In genomic region chr11:96034116-96034515, GRCm38 (mm10) we compare ENCODE assay signal across 8 mouse cellular contexts. TPM values are rescaled to one million over a fixed set of nuclear protein-coding genes. Genes with fewer than 3 reads are reported as not detected.
DNase-seq lines count a peak whose midpoint lies in the region; ATAC-seq and TF ChIP-seq lines count a peak whose summit lies in the region.

No protein-coding gene starts in this region.

- peak overlapping the region; percentile 81 for H3K4me3 ChIP-seq in heart, embryonic 16.5 days (ENCODE audit: low read length)
- H3K4me3 ChIP-seq in MEL (ENCODE audit: control insufficient read depth in 1 of 2, insufficient read depth in 1 of 2, low read depth in 2 of 2, low read length in 2 of 2): peak overlapping the region; percentile 75 to 76
- peak overlapping the region; percentile 86 for H3K4me3 ChIP-seq in hindbrain, embryonic 12.5 days
- peak overlapping the region; percentile 77 for H3K4me3 ChIP-seq in midbrain, embryonic 13.5 days (replicated peaks)

- peak overlapping the region; percentile 82; the same call in 1 of the 2 replicates for H3K9ac ChIP-seq in heart, embryonic 16.5 days (ENCODE audit: low read length)
- H3K9ac ChIP-seq in MEL (ENCODE audit: control insufficient read depth, low read depth, low read length, poor library complexity, severe bottlenecking): peak overlapping the region; percentile 83
- no peak overlapping the region; the same call in 1 of the 2 replicates for H3K9ac ChIP-seq in hindbrain, embryonic 12.5 days
- no peak overlapping the region; the same call in 1 of the 2 replicates for H3K9ac ChIP-seq in midbrain, embryonic 13.5 days (replicated peaks)

- H3K4me2 ChIP-seq in heart, embryonic 16.5 days (ENCODE audit: low read depth, low read length): peak overlapping the region; percentile 77
- peak overlapping the region; percentile 97 for H3K4me2 ChIP-seq in hindbrain, embryonic 12.5 days (replicated peaks)
- peak overlapping the region; percentile 96 for H3K4me2 ChIP-seq in midbrain, embryonic 13.5 days (replicated peaks)

- TF ChIP-seq CTCF in MEL (IDR thresholded peaks at IDR 0.05 in 2 of 3, conservative IDR thresholded peaks at IDR 0.05 in 1 of 3; ENCODE audit: control insufficient read depth in 1 of 3, insufficient read depth in 1 of 3, low read depth in 2 of 3, low read length in 3 of 3, poor library complexity in 1 of 3, severe bottlenecking in 1 of 3): no peak

- no peaks in the 10 kb centered on the region for H3K27me3 ChIP-seq in heart, embryonic 16.5 days (ENCODE audit: control insufficient read depth, insufficient read depth, low read length)
- H3K27me3 ChIP-seq in MEL (ENCODE audit: control insufficient read depth in 1 of 2, insufficient read depth in 2 of 2, low read length in 2 of 2): no peaks in the 10 kb centered on the region
- peaks cover 6% of the 10 kb centered on the region; the same call in 1 of the 2 replicates for H3K27me3 ChIP-seq in hindbrain, embryonic 12.5 days
- no peaks in the 10 kb centered on the region for H3K27me3 ChIP-seq in midbrain, embryonic 13.5 days

- no peak for TF ChIP-seq EP300 in MEL (IDR thresholded peaks at IDR 0.05; ENCODE audit: low read depth in 1 of 2, low read length in 2 of 2)

- H3K36me3 ChIP-seq in heart, embryonic 16.5 days (ENCODE audit: control insufficient read depth, insufficient read depth): peaks cover 2% of the 10 kb centered on the region; the same call in 1 of the 2 replicates
- peaks cover 4 to 31% of the 10 kb centered on the region in 2 experiments for H3K36me3 ChIP-seq in MEL (ENCODE audit: control insufficient read depth in 1 of 2, insufficient read depth in 2 of 2, low read length in 2 of 2)
- H3K36me3 ChIP-seq in hindbrain, embryonic 12.5 days: peaks cover 13% of the 10 kb centered on the region
- H3K36me3 ChIP-seq in midbrain, embryonic 13.5 days: peaks cover 16% of the 10 kb centered on the region

- DNase-seq in heart, postnatal 36 days: no peak
- DNase-seq in MEL (ENCODE audit: low read depth, low spot score): no peak
- DNase-seq in left cerebral cortex, postnatal 10 days (ENCODE audit: extremely low spot score in 1 of 2, low spot score in 2 of 2): no peak
- DNase-seq in urinary bladder, adult 2 months (ENCODE audit: low spot score): no peak
- DNase-seq in thymus, postnatal 36 days: no peak

- H3K79me2 ChIP-seq in MEL (ENCODE audit: control insufficient read depth, insufficient read depth, low read length, poor library complexity): peaks cover 16% of the 10 kb centered on the region

- peaks cover 7% of the 10 kb centered on the region; the same call in 1 of the 2 replicates for H3K4me1 ChIP-seq in heart, embryonic 16.5 days (ENCODE audit: control insufficient read depth, insufficient read depth, low read length)
- H3K4me1 ChIP-seq in MEL (ENCODE audit: control insufficient read depth in 1 of 2, insufficient read depth in 2 of 2, low read length in 2 of 2): peaks cover 9 to 35% of the 10 kb centered on the region in 2 experiments
- H3K4me1 ChIP-seq in hindbrain, embryonic 12.5 days: peaks cover 17% of the 10 kb centered on the region
- H3K4me1 ChIP-seq in midbrain, embryonic 13.5 days (replicated peaks): peaks cover 25% of the 10 kb centered on the region

- intact Hi-C loops in heart, postnatal 36 days (cut with DNase I): loop anchor here (2.0 to 5.0 kb wide), 3 partner anchors 25 to 43 kb away; partner anchors contain the start of genes Atp5g1 and Ube2z
- intact Hi-C loops in left cerebral cortex, postnatal 10 days (cut with DNase I): no loop called here

- H3K9me3 ChIP-seq in heart, embryonic 16.5 days (replicated peaks; ENCODE audit: control insufficient read depth, low read length): no peaks in the 10 kb centered on the region
- H3K9me3 ChIP-seq in MEL (replicated peaks; ENCODE audit: insufficient read depth, low read length): no peaks in the 10 kb centered on the region
- H3K9me3 ChIP-seq in hindbrain, embryonic 12.5 days (replicated peaks): no peaks in the 10 kb centered on the region
- H3K9me3 ChIP-seq in midbrain, embryonic 13.5 days: no peaks in the 10 kb centered on the region

- H3K27ac ChIP-seq in heart, embryonic 16.5 days (ENCODE audit: low read length): no peak overlapping the region; the same call in 1 of the 2 replicates
- peak overlapping the region; percentile 86 for H3K27ac ChIP-seq in MEL (ENCODE audit: control insufficient read depth, low read depth, low read length)
- H3K27ac ChIP-seq in hindbrain, embryonic 12.5 days: no peak overlapping the region; the same call in 1 of the 2 replicates
- no peak overlapping the region for H3K27ac ChIP-seq in midbrain, embryonic 13.5 days

- TF ChIP-seq RAD21 in MEL (IDR thresholded peaks at IDR 0.05; ENCODE audit: low read depth, low read length): no peak

- 45% methylated on average over 8 of the region's 8 CpGs for WGBS in heart, embryonic 16.5 days
- 52% methylated on average over 8 of the region's 8 CpGs for WGBS in hindbrain, embryonic 12.5 days
- WGBS in midbrain, embryonic 13.5 days: 48% methylated on average over 8 of the region's 8 CpGs

- ATAC-seq in heart, embryonic 16.5 days (replicated peaks; ENCODE audit: extremely low read depth, insufficient read depth, low FRiP score): no peak
- no peak for ATAC-seq in hindbrain, embryonic 12.5 days (ENCODE audit: low FRiP score)
- no peak for ATAC-seq in midbrain, embryonic 13.5 days

- no peak for TF ChIP-seq POLR2A in MEL (IDR thresholded peaks at IDR 0.05; ENCODE audit: control insufficient read depth in 1 of 2, insufficient read depth in 1 of 2, low read depth in 1 of 2, low read length in 2 of 2, poor library complexity in 1 of 2)

TF ChIP-seq in MEL, 35 proteins besides CTCF, POLR2A, EP300 and RAD21 (continues in another document):
- TF ChIP-seq USF1 (IDR thresholded peaks at IDR 0.05; ENCODE audit: low read depth, low read length) (no peak), TCF12 (IDR thresholded peaks at IDR 0.05; ENCODE audit: low read depth, low read length) (no peak), BHLHE40 (IDR thresholded peaks at IDR 0.05; ENCODE audit: borderline replicate concordance, low read depth, low read length) (no peak)

RNA-seq across cellular contexts. Expression of gene Snf8, which starts 0.6 kb away (rescaled TPM):
- 69.3 and 72.0 TPM in 2 replicates for polyA plus RNA-seq in heart, embryonic 16.5 days (2015; fragmentation: Nextera tagmentation; extraction: Ambion mirVana)
- 10 to 100 TPM; 44.1 to 46.2 TPM for total RNA-seq in heart, postnatal 36 days (2021)
- total RNA-seq in MEL (2012; rRNA removed): 135 and 137 TPM in 2 replicates
- 100 to 1,000 TPM in 1 of 2 experiments, not detected in 1; 183 TPM for polyA plus RNA-seq in MEL (2012; ENCODE audit: insufficient read depth in 1 of 2, insufficient read length in 2 of 2, low read depth in 1 of 2, low replicate concordance in 2 of 2, missing spikeins in 1 of 2)
- 115 and 118 TPM in 2 replicates for polyA plus RNA-seq in hindbrain, embryonic 12.5 days (2016; fragmentation: Nextera tagmentation; extraction: Ambion mirVana)
- 133 and 142 TPM in 2 replicates for polyA plus RNA-seq in midbrain, embryonic 13.5 days (2015; fragmentation: Nextera tagmentation; extraction: Ambion mirVana)
- 10 to 100 TPM; 87.1 to 96.3 TPM for total RNA-seq in left cerebral cortex, postnatal 10 days (2021)
- 50.3 and 53.7 TPM in 2 replicates for polyA plus RNA-seq in urinary bladder, adult 2 months (2012; rRNA removed)

RNA-seq across cellular contexts. Expression of gene Gip, which starts 9.8 kb away (rescaled TPM):
- polyA plus RNA-seq in heart, embryonic 16.5 days (2015; fragmentation: Nextera tagmentation; extraction: Ambion mirVana): not detected in 2 replicates
- not detected for total RNA-seq in heart, postnatal 36 days (2021)
- total RNA-seq in MEL (2012; rRNA removed): 3.8 and 5.0 TPM in 2 replicates
- polyA plus RNA-seq in MEL (2012; ENCODE audit: insufficient read depth in 1 of 2, insufficient read length in 2 of 2, low read depth in 1 of 2, low replicate concordance in 2 of 2, missing spikeins in 1 of 2): 1 to 10 TPM in 1 of 2 experiments, not detected in 1; 7.0 TPM
- not detected in 2 replicates for polyA plus RNA-seq in hindbrain, embryonic 12.5 days (2016; fragmentation: Nextera tagmentation; extraction: Ambion mirVana)
- polyA plus RNA-seq in midbrain, embryonic 13.5 days (2015; fragmentation: Nextera tagmentation; extraction: Ambion mirVana): not detected in 2 replicates
- total RNA-seq in left cerebral cortex, postnatal 10 days (2021): not detected
- not detected in 2 replicates for polyA plus RNA-seq in urinary bladder, adult 2 months (2012; rRNA removed)

RNA-seq across cellular contexts. Expression of gene Igf2bp1, which starts 28.4 kb away (rescaled TPM):
- polyA plus RNA-seq in heart, embryonic 16.5 days (2015; fragmentation: Nextera tagmentation; extraction: Ambion mirVana): 21.1 and 24.6 TPM in 2 replicates
- under 1 TPM; 0.08 to 0.17 TPM for total RNA-seq in heart, postnatal 36 days (2021)
- 0.03 and 0.15 TPM in 2 replicates for total RNA-seq in MEL (2012; rRNA removed)
- polyA plus RNA-seq in MEL (2012; ENCODE audit: insufficient read depth in 1 of 2, insufficient read length in 2 of 2, low read depth in 1 of 2, low replicate concordance in 2 of 2, missing spikeins in 1 of 2): not detected
- 71.1 and 73.3 TPM in 2 replicates for polyA plus RNA-seq in hindbrain, embryonic 12.5 days (2016; fragmentation: Nextera tagmentation; extraction: Ambion mirVana)
- polyA plus RNA-seq in midbrain, embryonic 13.5 days (2015; fragmentation: Nextera tagmentation; extraction: Ambion mirVana): 40.2 and 40.6 TPM in 2 replicates
- total RNA-seq in left cerebral cortex, postnatal 10 days (2021): under 1 TPM; 0.10 to 0.75 TPM
- 0.33 and 0.41 TPM in 2 replicates for polyA plus RNA-seq in urinary bladder, adult 2 months (2012; rRNA removed)

RNA-seq across cellular contexts. Expression of gene Ube2z, which starts 31.1 kb away (rescaled TPM):
- polyA plus RNA-seq in heart, embryonic 16.5 days (2015; fragmentation: Nextera tagmentation; extraction: Ambion mirVana): 29.1 and 31.4 TPM in 2 replicates
- total RNA-seq in heart, postnatal 36 days (2021): 10 to 100 TPM; 30.7 to 32.1 TPM
- 55.3 and 56.8 TPM in 2 replicates for total RNA-seq in MEL (2012; rRNA removed)
- polyA plus RNA-seq in MEL (2012; ENCODE audit: insufficient read depth in 1 of 2, insufficient read length in 2 of 2, low read depth in 1 of 2, low replicate concordance in 2 of 2, missing spikeins in 1 of 2): 10 to 100 TPM in 1 of 2 experiments, not detected in 1; 58.5 TPM
- 40.7 and 43.4 TPM in 2 replicates for polyA plus RNA-seq in hindbrain, embryonic 12.5 days (2016; fragmentation: Nextera tagmentation; extraction: Ambion mirVana)
- polyA plus RNA-seq in midbrain, embryonic 13.5 days (2015; fragmentation: Nextera tagmentation; extraction: Ambion mirVana): 28.9 and 34.0 TPM in 2 replicates
- 10 to 100 TPM; 63.0 to 64.2 TPM for total RNA-seq in left cerebral cortex, postnatal 10 days (2021)
- 56.8 and 65.1 TPM in 2 replicates for polyA plus RNA-seq in urinary bladder, adult 2 months (2012; rRNA removed)

RNA-seq across cellular contexts. Expression of gene Atp5g1, which starts 41.4 kb away (rescaled TPM):
- polyA plus RNA-seq in heart, embryonic 16.5 days (2015; fragmentation: Nextera tagmentation; extraction: Ambion mirVana): 2,218 and 2,299 TPM in 2 replicates
- total RNA-seq in heart, postnatal 36 days (2021): 1,000 to 10,000 TPM; 3,285 to 3,604 TPM
- 1,306 and 1,519 TPM in 2 replicates for total RNA-seq in MEL (2012; rRNA removed)
- polyA plus RNA-seq in MEL (2012; ENCODE audit: insufficient read depth in 1 of 2, insufficient read length in 2 of 2, low read depth in 1 of 2, low replicate concordance in 2 of 2, missing spikeins in 1 of 2): 1,000 to 10,000 TPM in 1 of 2 experiments, not detected in 1; 1,694 TPM
- polyA plus RNA-seq in hindbrain, embryonic 12.5 days (2016; fragmentation: Nextera tagmentation; extraction: Ambion mirVana): 377 and 424 TPM in 2 replicates
- polyA plus RNA-seq in midbrain, embryonic 13.5 days (2015; fragmentation: Nextera tagmentation; extraction: Ambion mirVana): 423 and 443 TPM in 2 replicates
- total RNA-seq in left cerebral cortex, postnatal 10 days (2021): 100 to 1,000 TPM; 556 to 586 TPM
- 217 and 242 TPM in 2 replicates for polyA plus RNA-seq in urinary bladder, adult 2 months (2012; rRNA removed)

Comparison
In these comparisons a context has a peak if more than half of its experiments do, and no peak if none do; other contexts are left out.
1. H3K9ac ChIP-seq: peak in heart, embryonic 16.5 days (single experiment) and MEL (single experiment); none in hindbrain, embryonic 12.5 days (single experiment) and midbrain, embryonic 13.5 days (single experiment).
2. RNA of gene Igf2bp1, which starts 28.4 kb away (polyA plus RNA-seq): 71.1 to 73.3 TPM in hindbrain, embryonic 12.5 days, 40.2 to 40.6 TPM in midbrain, embryonic 13.5 days and 21.1 to 24.6 TPM in heart, embryonic 16.5 days; 0.33 to 0.41 TPM in urinary bladder, adult 2 months and not detected in MEL; every median in the first group is over 10 times any median in the second.
3. Peak in every context shown above with its lines, with median percentiles within 50 percentile points of each other: H3K4me2 ChIP-seq and H3K4me3 ChIP-seq.